Mouse (Mus musculus): ENCODE measurements at regions not wholly inside any gene's neighbourhood (a gene's known extent, or its start where the extent isn't known, plus 50 kb on each side); places are given as distances from the start of the nearest gene placed in this dataset.

DNA sequence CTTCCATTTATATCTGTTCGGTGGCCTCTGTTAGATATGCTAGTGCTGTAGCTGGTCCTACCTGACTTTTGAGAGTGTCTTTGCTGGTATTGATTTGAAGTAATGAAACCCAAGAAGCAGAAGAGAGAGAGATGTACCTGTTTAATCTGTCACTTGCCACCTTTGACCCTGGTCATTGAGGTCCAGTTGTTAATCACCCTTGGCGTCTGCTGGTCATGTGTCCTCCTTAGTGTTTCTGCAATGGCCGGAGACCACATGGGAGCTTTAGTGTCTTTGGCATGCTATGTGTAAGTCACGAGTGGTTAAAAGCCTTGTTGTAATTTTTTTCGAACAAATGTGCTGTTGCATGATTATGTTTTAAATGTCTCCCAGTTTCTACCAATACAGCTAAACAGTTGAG lies 193.1 kb downstream of the Dusp6 start:
- intact Hi-C loops (cut with DNase I) = loop anchor here (5.0 kb wide), 1 partner anchor 44 kb away; no protein-coding TSS in a partner anchor
- DNase-seq = no peak

DNA sequence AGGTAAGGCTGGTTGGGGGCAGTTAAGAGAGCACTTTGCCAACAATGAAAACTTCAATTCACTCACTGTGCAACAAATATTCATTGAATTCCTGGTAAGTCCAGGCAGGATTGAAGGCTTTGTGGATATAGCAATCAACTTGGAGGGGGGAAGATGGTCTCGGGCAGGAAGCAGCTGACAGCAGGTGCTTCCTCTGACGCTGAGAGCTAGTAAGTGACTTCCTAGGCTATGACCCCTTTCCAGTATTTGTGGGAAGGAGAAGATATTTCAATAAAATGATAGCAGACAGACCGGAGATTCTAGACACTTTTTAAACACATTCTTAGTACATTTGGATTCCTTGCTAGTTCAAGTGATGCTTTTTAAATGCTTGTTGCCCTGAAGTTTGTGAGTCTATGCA lies 195.0 kb downstream of the Dusp6 start:
- intact Hi-C loops (cut with DNase I) = loop anchor here (5.0 kb wide), 1 partner anchor 46 kb away; no protein-coding TSS in a partner anchor
- DNase-seq = no peak

- no peak for DNase-seq
- intact Hi-C loops (cut with DNase I) = loop anchor here (5.0 kb wide), 1 partner anchor 47 kb away; no protein-coding TSS in a partner anchor
These were observed 196.2 kb downstream of the Dusp6 start for GRCm38 (mm10) chr10:99459171-99459660.

- peak; percentile 21 to 46 for DNase-seq
- intact Hi-C loops (cut with DNase I) = loop anchor here (2.0 to 5.0 kb wide), 6 partner anchors 48 to 293 kb away; no protein-coding TSS in a partner anchor
These were observed 196.9 kb downstream of the Dusp6 start for GRCm38 (mm10) chr10:99459823-99460361.

DNA sequence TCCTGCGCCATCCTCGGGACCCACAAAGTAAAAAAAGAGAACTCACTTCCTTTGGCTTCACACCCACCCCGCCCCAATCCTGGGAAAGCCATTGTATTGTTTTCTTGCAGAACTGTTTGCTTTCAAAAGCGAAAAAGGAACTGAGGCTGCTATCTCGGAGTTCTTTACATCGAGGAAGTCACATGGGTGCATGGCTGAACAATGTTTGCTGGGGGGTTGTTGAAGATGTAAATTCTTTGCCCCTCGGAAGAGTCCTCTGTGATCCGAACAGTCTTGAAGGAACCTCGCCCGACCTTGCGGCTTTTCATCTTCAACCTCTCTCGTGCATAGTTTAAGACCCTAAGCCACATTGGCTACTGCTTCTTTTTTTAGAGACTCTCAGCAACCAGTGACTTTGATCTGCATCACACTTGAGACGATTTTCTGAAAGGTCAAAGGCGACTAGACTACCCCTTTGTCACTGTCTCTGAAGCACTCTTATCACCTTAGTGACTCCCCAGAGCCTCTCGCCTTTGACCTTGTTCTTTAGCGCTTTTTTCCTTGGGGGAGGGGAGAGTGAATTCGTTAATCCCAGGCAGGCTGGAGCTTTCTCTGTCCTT lies 197.9 kb downstream of the Dusp6 start:
- peak; percentile 46 to 47 for DNase-seq

GRCm38 (mm10) chr10:99461446-99461966 lies 198.5 kb downstream of the Dusp6 start:
- intact Hi-C loops (cut with DNase I) = loop anchor here (2.0 to 5.0 kb wide), 5 partner anchors 61 to 294 kb away; no protein-coding TSS in a partner anchor
- DNase-seq = peak; percentile 33

More for the DNA sequence above, 197.9 kb downstream of the Dusp6 start:
- intact Hi-C loops (cut with DNase I) = loop anchor here (2.0 to 5.0 kb wide), 5 partner anchors 61 to 294 kb away; no protein-coding TSS in a partner anchor

GRCm38 (mm10) chr10:99466695-99467094 lies 203.7 kb downstream of the Dusp6 start:
- DNase-seq = no peak
- intact Hi-C loops (cut with DNase I) = no loop called here

- DNase-seq = peak in 1 of 2 experiments; percentile 27
- intact Hi-C loops (cut with DNase I) = no loop called here
These were observed 204.3 kb downstream of the Dusp6 start for GRCm38 (mm10) chr10:99467319-99467842.

DNA sequence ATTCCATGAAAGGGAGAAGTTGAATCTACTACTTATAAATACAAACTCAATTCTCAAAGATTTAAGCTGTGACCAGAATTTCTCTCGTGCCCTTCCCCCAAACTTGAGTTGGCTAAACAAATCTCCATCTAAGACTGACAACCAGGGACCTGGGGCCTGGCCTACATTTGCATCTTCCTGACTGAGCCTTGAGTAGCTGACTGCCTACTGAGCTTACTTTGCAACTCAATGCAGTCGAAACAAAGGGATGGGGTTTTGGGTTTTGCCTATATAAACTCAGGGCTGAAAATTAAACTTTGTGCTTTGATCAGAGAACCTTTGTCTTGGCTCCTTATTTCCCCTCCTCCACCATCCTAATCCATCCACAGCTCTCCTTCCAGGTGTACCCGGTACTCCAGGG lies 205.9 kb downstream of the Dusp6 start:
- intact Hi-C loops (cut with DNase I) = no loop called here
- DNase-seq = no peak

DNA sequence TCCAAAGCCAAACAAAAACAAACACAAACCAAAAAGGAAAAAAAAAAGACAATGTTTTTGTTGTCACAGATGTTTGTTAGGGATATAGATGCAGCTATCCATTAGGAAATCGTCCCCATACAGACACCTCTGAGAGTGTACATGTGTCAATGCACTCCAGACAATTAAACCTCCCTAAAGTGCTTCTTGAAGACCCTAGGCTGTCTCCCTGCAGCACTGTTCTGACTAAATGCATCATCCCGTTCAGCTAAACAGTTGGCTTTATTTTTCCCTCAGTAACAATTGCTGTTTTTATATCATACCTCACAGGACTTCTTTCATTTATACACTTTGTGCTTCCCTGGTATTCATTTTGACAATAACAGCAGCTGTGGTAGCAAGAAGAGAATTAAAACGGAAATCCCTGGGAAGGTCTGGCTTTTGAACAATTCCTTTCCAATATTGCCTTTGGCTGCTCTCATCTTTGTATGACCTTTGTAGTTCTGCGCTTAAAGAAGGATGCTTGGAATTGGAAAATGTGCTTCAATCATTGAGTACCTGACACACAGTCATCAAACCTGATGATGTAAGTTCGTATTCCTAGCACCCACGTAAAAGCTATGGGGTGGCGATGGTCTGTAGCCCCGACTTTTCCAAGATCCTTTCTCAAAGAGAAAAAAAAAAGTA lies 208.9 kb downstream of the Dusp6 start:
- intact Hi-C loops (cut with DNase I) = no loop called here
- no peak for DNase-seq

- intact Hi-C loops (cut with DNase I) = no loop called here
- DNase-seq = no peak
These were observed 209.8 kb downstream of the Dusp6 start for GRCm38 (mm10) chr10:99472806-99473205.

DNA sequence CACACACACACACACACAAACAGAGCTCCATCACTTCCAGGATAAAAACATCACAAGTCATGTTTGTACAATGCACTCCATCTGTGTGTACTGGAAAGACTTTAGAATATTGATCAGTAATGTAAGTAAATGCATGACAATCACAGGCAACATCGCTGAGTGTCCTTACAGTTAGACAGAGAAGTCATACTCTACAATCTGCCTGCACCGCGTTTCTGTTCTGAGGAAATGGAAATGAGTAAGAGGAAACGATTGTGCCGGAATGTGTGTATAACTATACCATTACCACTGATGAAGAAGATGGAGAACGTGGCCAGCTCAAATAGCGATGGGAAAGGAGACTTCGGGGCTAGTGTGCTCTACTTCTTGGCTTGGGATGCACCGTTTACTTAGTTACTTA lies 210.7 kb downstream of the Dusp6 start:
- intact Hi-C loops (cut with DNase I) = no loop called here
- no peak for DNase-seq

- intact Hi-C loops (cut with DNase I) = no loop called here
- no peak for DNase-seq
These were observed 211.5 kb downstream of the Dusp6 start for GRCm38 (mm10) chr10:99474546-99474945.

DNA sequence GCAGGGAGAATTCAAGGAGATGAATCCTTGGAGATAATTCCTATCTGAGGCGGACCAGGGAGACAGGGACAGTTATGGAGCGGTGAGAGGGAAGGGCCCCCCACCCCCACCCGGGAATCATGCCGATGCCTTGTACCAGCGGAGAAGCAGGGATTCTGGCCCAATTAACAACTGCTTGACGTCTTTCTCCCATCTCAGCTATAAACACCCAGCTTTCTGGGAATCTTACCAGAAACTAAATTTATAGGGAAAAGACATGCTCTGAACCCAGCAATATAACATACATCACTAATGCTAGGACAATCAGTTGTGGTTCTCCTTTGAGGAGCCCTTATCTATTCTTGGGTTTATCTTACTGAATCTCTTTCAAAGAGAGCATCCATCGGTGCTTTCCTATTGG lies 213.2 kb downstream of the Dusp6 start:
- no peak for DNase-seq
- intact Hi-C loops (cut with DNase I) = loop anchor here (5.0 kb wide), 1 partner anchor 309 kb away; no protein-coding TSS in a partner anchor

DNA sequence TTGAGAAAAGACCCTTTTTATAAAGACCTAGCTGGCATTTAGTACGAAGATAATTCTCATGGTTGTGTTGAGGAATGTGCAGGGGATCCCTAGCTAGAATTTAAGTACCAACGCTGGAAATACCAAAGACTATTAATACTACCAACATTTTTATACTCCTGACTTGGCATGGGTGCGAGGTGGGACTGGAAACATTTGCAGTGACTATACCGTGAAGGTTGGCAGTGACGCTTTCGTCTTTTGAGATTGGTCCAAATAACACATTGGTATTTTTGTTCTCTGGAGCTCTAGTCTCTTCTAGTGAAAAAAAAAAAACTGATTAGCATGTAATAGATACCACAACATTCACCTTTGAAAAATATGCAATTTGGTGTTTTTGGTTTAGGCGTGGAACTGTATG lies 213.7 kb downstream of the Dusp6 start:
- intact Hi-C loops (cut with DNase I) = loop anchor here (5.0 kb wide), 1 partner anchor 309 kb away; no protein-coding TSS in a partner anchor
- no peak for DNase-seq

DNA sequence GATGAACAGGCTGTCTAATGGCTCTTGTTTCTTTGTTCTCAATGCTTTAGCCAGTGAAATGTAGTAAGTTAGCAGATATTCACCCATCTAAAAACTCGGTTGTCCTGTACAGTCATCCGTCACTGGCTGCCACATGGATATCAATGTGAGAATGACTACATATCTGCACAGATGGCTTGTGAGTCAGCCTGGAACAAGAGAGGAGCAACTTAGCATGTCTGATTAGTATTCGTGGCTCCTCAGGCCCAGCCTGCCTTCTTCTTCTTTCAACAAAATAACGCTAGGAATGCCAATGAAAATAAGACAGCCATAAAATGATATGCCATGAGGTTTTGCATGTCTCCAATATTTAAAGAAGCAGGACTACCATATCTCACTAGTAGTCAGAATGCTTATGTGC lies 217.5 kb downstream of the Dusp6 start:
- intact Hi-C loops (cut with DNase I) = no loop called here
- DNase-seq = no peak

GRCm38 (mm10) chr10:99482009-99482408 lies 219.0 kb downstream of the Dusp6 start:
- intact Hi-C loops (cut with DNase I) = no loop called here
- DNase-seq = no peak

- no peak for DNase-seq
- intact Hi-C loops (cut with DNase I) = no loop called here
These were observed 225.4 kb downstream of the Dusp6 start for GRCm38 (mm10) chr10:99488195-99489080.

- intact Hi-C loops (cut with DNase I) = no loop called here
- no peak for DNase-seq
These were observed 247.8 kb downstream of the Csl start for GRCm38 (mm10) chr10:99511514-99512237.
